Mouse (Mus musculus) liver, adult 2 months (tissue): ENCODE results near the gene Nrxn3.

Experiments
- CTCF ChIP-seq: fragments of 200-500 bp; IDR thresholded peaks from 2 replicates; pipeline ENCODE4 v1.5.1; 2011; ENCODE audit warnings: low read depth, low read length, control low read depth
- POLR2A ChIP-seq: fragments of 200-500 bp; IDR thresholded peaks from 2 replicates; pipeline ENCODE4 v1.6.1; 2011; ENCODE audit warnings: low read length, control low read depth; ENCODE audit not compliant: insufficient read depth; ENCODE audit errors: extremely low read depth

DNA sequence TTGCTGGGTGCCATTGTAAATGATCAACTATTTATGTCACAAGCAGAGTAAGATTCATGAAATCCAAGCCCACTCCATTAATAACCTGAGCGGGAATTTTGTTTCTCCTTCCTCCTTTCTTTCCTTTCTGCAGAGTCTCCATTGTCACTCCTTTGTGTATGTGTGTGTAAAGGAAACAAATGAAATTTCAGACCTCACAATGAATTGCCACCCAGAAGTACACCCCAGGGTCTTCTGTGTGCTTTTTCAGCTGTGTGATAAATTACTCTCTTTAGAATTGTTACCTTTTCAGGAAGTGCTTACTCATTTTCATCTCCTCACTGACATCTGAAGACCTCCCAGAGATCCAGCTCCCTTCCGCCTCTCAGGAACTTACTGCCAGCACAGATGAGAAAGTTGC is 1506.4 kb downstream of the Nrxn3 start:
- TF ChIP-seq CTCF = no peak
- TF ChIP-seq POLR2A = no peak
